Mouse (Mus musculus): ENCODE results near the gene Uhrf2. TPM values are rescaled to one million over a fixed set of nuclear protein-coding genes. Genes with fewer than 3 reads are reported as not detected.

Uhrf2 gene
- total RNA-seq, 1 experiment = 46.2 TPM

GRCm38 (mm10) chr19:30091644-30092295 is 61.5 kb downstream of the Uhrf2 start:
- peaks cover 11% of the 10 kb centered on the region for H3K36me3 ChIP-seq (ENCODE audit: control insufficient read depth, insufficient read depth, low read length, poor library complexity, severe bottlenecking)
- no peak overlapping the region for H3K27ac ChIP-seq (ENCODE audit: insufficient read depth, low read depth, low read length, poor library complexity, severe bottlenecking)
- DNase-seq (ENCODE audit: low read depth, low spot score) = no peak
- peaks cover 0 to 4% of the 10 kb centered on the region in 2 experiments; a peak in 1 of 4 replicates for H3K4me1 ChIP-seq (ENCODE audit: control insufficient read depth in 2 of 2, insufficient read depth in 2 of 2, low read length in 2 of 2, poor library complexity in 1 of 2)
- H3K9me3 ChIP-seq (ENCODE audit: control insufficient read depth, insufficient read depth, low read depth, low read length) = no peaks in the 10 kb centered on the region
- TF ChIP-seq CHD2 (IDR thresholded peaks at IDR 0.05; ENCODE audit: low read depth, low read length) (no peak), ZC3H11A (IDR thresholded peaks at IDR 0.05; ENCODE audit: borderline replicate concordance, low read depth, low read length) (no peak), MAFK (IDR thresholded peaks at IDR 0.05; ENCODE audit: insufficient read depth, low read depth, low read length) (no peak), HCFC1 (IDR thresholded peaks at IDR 0.05; ENCODE audit: borderline replicate concordance, insufficient read depth, low read length) (no peak), ZNF384 (IDR thresholded peaks at IDR 0.05; ENCODE audit: low read depth, low read length) (no peak)
- no peak overlapping the region for H3K4me3 ChIP-seq (ENCODE audit: insufficient read depth in 1 of 2, low read depth in 1 of 2, low read length in 2 of 2, poor library complexity in 1 of 2, severe bottlenecking in 1 of 2)
- in situ Hi-C loops (cut with MboI; ENCODE audit: low sequenced_read_pairs in 2 of 2, unreplicated experiment in 2 of 2) = no loop called here
- no peak overlapping the region for H3K9ac ChIP-seq (ENCODE audit: insufficient read depth, low read depth, low read length, poor library complexity, severe bottlenecking)

- no peak overlapping the region for H3K9ac ChIP-seq (ENCODE audit: insufficient read depth, low read depth, low read length, poor library complexity, severe bottlenecking)
- H3K9me3 ChIP-seq (ENCODE audit: control insufficient read depth, insufficient read depth, low read depth, low read length) = no peaks in the 10 kb centered on the region
- H3K4me1 ChIP-seq (ENCODE audit: control insufficient read depth in 2 of 2, insufficient read depth in 2 of 2, low read length in 2 of 2, poor library complexity in 1 of 2) = peaks cover 0 to 4% of the 10 kb centered on the region in 2 experiments; a peak in 1 of 4 replicates
- H3K36me3 ChIP-seq (ENCODE audit: control insufficient read depth, insufficient read depth, low read length, poor library complexity, severe bottlenecking) = peaks cover 40% of the 10 kb centered on the region
- in situ Hi-C loops (cut with MboI; ENCODE audit: low sequenced_read_pairs in 2 of 2, unreplicated experiment in 2 of 2) = no loop called here
- TF ChIP-seq MAFK (IDR thresholded peaks at IDR 0.05; ENCODE audit: insufficient read depth, low read depth, low read length) (0 out of 2 replicates have a peak, but pooled peaks have one; percentile 28), HCFC1 (IDR thresholded peaks at IDR 0.05; ENCODE audit: borderline replicate concordance, insufficient read depth, low read length) (no peak), ZNF384 (IDR thresholded peaks at IDR 0.05; ENCODE audit: low read depth, low read length) (no peak)
- peak; percentile 30 for DNase-seq (ENCODE audit: low read depth, low spot score)
- H3K27ac ChIP-seq (ENCODE audit: insufficient read depth, low read depth, low read length, poor library complexity, severe bottlenecking) = no peak overlapping the region; the same call in 1 of the 2 replicates
- H3K4me3 ChIP-seq (ENCODE audit: insufficient read depth in 1 of 2, low read depth in 1 of 2, low read length in 2 of 2, poor library complexity in 1 of 2, severe bottlenecking in 1 of 2) = no peak overlapping the region
Measured at GRCm38 (mm10) chr19:30096186-30096585, 65.9 kb downstream of the Uhrf2 start.

- Histone ChIP-seq H3K36me3 (ENCODE audit: control insufficient read depth, insufficient read depth, low read length, poor library complexity, severe bottlenecking) (peaks cover 42% of the 10 kb centered on the region), H3K27ac (ENCODE audit: insufficient read depth, low read depth, low read length, poor library complexity, severe bottlenecking) (peak overlapping the region; percentile 12; the same call in 1 of the 2 replicates), H3K9me3 (ENCODE audit: control insufficient read depth, insufficient read depth, low read depth, low read length) (no peaks in the 10 kb centered on the region), H3K4me3 (ENCODE audit: insufficient read depth in 1 of 2, low read depth in 1 of 2, low read length in 2 of 2, poor library complexity in 1 of 2, severe bottlenecking in 1 of 2) (no peak overlapping the region), H3K4me1 (ENCODE audit: control insufficient read depth in 2 of 2, insufficient read depth in 2 of 2, low read length in 2 of 2, poor library complexity in 1 of 2) (peaks cover 0 to 4% of the 10 kb centered on the region in 2 experiments; a peak in 1 of 4 replicates), H3K9ac (ENCODE audit: insufficient read depth, low read depth, low read length, poor library complexity, severe bottlenecking) (no peak overlapping the region)
- no peak for DNase-seq (ENCODE audit: low read depth, low spot score)
- TF ChIP-seq CHD2 (IDR thresholded peaks at IDR 0.05; ENCODE audit: low read depth, low read length) = no peak
- no peak for TF ChIP-seq ZNF384 (IDR thresholded peaks at IDR 0.05; ENCODE audit: low read depth, low read length)
- no peak for TF ChIP-seq MAFK (IDR thresholded peaks at IDR 0.05; ENCODE audit: insufficient read depth, low read depth, low read length)
- no peak for TF ChIP-seq HCFC1 (IDR thresholded peaks at IDR 0.05; ENCODE audit: borderline replicate concordance, insufficient read depth, low read length)
- TF ChIP-seq ZC3H11A (IDR thresholded peaks at IDR 0.05; ENCODE audit: borderline replicate concordance, low read depth, low read length) = no peak
- in situ Hi-C loops (cut with MboI; ENCODE audit: low sequenced_read_pairs in 2 of 2, unreplicated experiment in 2 of 2) = no loop called here
Measured at GRCm38 (mm10) chr19:30097039-30097438, 66.7 kb downstream of the Uhrf2 start.

GRCm38 (mm10) chr19:30100571-30100970 is 70.3 kb downstream of the Uhrf2 start:
- Histone ChIP-seq H3K4me3 (ENCODE audit: insufficient read depth in 1 of 2, low read depth in 1 of 2, low read length in 2 of 2, poor library complexity in 1 of 2, severe bottlenecking in 1 of 2) (no peak overlapping the region), H3K9ac (ENCODE audit: insufficient read depth, low read depth, low read length, poor library complexity, severe bottlenecking) (no peak overlapping the region), H3K9me3 (ENCODE audit: control insufficient read depth, insufficient read depth, low read depth, low read length) (no peaks in the 10 kb centered on the region), H3K4me1 (ENCODE audit: control insufficient read depth in 2 of 2, insufficient read depth in 2 of 2, low read length in 2 of 2, poor library complexity in 1 of 2) (peaks cover 0 to under 1% of the 10 kb centered on the region in 2 experiments; a peak in 1 of 4 replicates), H3K27ac (ENCODE audit: insufficient read depth, low read depth, low read length, poor library complexity, severe bottlenecking) (no peak overlapping the region), H3K36me3 (ENCODE audit: control insufficient read depth, insufficient read depth, low read length, poor library complexity, severe bottlenecking) (peaks cover 60% of the 10 kb centered on the region)
- in situ Hi-C loops (cut with MboI; ENCODE audit: low sequenced_read_pairs in 2 of 2, unreplicated experiment in 2 of 2) = no loop called here
- no peak for DNase-seq (ENCODE audit: low read depth, low spot score)
- TF ChIP-seq HCFC1 (IDR thresholded peaks at IDR 0.05; ENCODE audit: borderline replicate concordance, insufficient read depth, low read length) (no peak), ZC3H11A (IDR thresholded peaks at IDR 0.05; ENCODE audit: borderline replicate concordance, low read depth, low read length) (no peak), CHD2 (IDR thresholded peaks at IDR 0.05; ENCODE audit: low read depth, low read length) (no peak), MAFK (IDR thresholded peaks at IDR 0.05; ENCODE audit: insufficient read depth, low read depth, low read length) (no peak), ZNF384 (IDR thresholded peaks at IDR 0.05; ENCODE audit: low read depth, low read length) (no peak)
